Mouse (Mus musculus) Muller cell, postnatal 12 days (primary cell): ENCODE results near the gene H2afy2.

Experiments used
- DNase-seq: peaks from one replicate; pipeline ENCODE4 v3.0.0-alpha.2; 2015; ENCODE audit errors: inconsistent ontology term

The H2afy2 gene

DNA sequence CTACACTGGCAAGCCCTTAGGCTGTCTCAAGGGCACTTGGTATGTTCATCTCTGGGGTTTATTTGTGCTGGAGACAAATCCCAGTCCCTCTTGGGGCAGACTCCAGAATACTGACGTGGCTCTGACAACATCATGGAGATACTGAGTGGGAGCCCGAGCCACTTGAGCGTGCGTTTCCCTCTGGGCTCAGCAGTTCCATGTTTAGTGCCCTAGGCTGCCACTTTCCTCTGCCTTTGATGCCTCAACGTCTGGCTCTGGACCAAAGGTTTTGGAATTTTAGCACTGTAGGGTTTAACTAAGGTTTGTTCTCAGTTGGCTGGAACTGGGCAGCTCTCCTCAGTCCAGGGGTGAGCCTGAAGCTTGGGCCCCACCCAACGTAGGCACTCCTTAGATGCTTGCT, 60.7 kb downstream of the H2afy2 start:
- peak; percentile 19 for DNase-seq

DNA sequence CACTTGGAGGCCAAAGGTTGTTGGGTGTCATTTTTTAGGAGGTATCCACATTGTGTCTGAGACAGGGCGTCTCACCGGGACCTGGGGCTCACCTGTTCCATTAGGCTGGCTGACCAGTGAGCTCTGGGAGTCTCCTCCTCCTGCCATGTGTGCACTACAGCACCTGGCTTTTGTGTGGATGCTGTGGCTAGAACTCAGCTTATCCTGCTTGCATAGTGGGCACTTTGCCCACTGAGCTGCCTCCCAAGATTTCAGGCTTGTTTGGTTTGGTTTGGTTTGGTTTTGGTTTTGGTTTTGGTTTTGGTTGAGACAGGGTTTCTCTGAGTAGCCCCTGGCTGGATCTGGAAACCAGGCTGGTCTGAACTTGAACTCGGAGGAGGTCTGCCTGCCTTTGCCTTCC, 61.7 kb downstream of the H2afy2 start:
- DNase-seq = no peak

DNA sequence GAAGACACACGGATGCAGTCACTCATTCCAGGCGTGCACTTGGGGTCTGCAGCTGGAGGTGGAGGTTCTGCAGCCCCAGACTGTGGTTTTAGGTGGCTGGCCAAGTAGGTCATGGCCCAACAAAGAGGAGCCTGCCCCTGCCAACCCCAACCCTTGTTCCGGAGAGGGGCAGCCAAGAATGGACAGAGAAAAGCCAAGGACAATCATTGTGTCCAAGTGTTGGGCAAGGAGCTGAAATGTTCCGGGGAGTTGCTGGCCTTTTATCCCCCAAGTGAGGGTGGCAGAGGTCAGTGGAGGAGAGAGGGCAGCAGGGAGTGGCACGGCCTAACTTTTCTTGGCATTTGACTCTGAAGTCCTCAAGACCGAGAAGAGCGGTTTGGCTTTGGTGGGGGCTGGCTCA, 63.6 kb downstream of the H2afy2 start:
- peak; percentile 44 for DNase-seq

DNA sequence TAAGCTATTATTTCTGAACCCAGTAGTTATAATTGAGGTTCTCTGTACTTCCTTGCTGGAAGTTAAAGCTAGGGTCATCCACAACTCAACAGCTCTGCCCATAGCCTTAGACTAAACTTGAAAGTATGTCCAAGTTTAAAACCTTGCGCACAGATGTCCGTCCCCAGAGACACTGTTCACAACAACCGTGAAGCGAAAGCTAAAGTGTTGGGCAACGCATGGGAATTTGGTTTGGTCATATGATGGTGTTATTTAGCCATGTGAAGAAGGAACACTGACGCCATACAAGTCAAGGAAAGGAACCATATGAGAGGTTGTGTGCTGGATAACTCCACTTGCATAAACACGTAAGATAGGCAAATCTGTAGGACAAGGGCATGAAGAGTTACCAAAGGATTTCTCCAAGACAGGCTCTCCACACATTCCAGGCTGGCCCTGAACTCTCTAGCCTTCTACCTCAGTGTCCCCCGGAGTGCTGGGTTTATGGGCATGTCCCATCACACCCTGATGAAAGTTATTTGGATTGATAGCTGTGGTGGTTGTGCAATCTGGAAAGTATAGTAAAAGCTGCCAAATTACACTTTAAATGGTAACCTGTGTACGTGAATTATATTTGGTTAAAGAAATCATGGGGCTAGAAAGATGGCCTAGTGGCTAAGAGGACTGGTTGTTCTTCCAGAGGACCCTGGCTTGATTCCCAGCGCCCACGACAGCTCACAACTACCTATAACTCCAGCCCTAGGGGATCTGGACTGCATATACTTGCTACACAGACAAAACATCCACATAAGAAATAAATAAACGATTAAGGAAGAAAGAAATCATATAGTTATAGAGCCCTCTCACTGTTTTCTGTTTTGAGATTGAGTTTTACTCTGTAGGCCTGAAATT, 66.3 kb downstream of the H2afy2 start:
- DNase-seq = no peak

DNA sequence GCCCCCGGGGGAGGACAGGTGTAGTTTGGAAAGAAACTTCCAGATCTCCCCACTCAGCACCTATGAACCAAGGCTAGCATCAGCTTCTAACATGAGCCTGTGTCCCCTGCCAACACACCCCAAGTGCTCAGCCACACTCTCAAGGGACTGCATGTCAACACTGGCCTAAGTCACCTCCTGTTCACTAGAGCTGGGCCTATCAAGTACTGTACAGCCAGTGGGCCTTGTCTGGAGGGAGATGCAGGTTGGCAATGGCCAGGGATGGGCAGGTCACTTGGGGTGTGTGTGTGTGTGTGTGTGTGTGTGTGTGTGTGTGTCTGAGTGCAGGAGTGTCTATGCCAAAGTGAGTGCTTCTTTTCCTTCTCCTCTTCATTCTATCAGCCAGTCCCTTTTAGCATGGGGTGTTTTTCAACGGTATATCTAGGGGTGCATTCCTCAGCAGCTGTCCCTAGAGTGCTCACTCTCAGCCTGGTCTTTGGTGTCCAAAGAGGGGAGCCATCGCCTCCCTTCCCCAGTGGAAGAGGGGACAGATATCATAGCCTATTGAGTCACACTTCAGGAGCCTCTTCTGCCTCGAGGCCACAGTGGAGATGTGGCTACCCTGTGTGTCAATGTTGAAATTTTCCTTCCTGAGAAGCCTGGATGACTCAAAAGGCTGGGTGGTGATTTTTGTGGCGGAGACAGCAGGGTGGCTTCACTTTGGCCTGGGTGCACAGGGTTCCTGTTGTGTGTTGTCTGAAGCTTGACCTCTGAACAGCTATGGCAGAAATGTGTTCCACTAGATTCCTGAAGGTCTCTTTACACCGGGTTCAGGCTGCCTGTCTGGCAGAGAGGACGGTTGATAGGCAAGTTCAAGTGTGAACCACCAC, 67.7 kb downstream of the H2afy2 start:
- DNase-seq = peak; percentile 42

DNA sequence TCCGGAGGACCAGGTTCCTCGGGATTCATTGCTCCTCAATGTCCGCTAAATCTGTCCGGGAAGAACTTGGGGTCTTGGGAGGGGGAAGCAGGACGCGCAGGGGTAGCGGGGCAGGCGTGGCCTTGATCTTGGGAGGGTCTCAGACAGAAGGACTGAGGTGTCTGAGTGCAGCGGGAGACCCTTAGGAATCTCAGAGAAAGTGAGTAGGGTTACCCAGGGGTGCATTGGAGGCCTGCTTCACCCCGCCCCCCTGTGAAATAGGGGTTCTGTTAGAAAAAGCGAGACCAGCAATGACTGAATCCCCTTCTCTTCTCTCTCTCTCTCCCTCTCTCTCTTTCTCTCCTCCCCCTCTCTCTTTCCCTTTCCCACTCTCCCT, 68.5 kb downstream of the H2afy2 start:
- no peak for DNase-seq

DNA sequence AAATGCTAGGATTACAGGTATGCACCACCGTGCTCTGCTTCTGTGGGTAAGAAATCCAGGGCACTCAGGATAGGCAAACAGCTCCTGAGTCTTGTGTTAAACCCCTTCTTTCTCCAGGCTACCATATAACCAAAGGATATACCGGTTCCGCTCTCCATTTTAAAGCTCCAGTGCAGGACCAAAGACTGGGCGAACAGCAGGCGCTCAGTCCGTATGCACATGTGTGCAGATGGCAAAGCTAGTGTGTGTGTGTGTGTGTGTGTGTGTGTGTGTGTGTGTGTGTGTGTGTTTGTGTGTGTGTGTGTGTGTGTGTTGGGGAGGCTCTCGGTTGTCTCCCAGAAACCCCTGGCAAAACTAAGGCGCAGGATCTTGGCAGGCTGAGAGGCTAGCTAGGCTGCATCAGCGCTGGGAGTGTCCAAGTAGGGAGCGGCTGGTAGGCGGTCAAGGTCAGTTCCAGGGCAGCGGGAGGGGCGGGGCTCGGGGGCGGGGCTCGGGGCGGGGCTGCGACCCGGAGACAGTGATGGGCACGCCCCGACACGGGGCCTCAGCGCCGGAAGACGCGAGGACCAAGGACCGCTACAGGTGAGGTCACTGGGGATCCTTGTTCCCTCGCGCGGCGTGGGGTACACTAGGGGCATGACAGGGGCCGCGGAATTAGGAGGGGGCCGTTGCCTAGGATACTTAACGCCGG, 69.0 kb downstream of the H2afy2 start, which contains the start of gene Aifm2:
Gene Aifm2, plus strand, starts transcription at position 493 of the 691 bp plus-strand sequence.
- peak; percentile 83 for DNase-seq

GRCm38 (mm10) chr10:61714146-61714545, 69.8 kb downstream of the H2afy2 start:
- DNase-seq = no peak

GRCm38 (mm10) chr10:61713601-61714000, 70.3 kb downstream of the H2afy2 start:
- DNase-seq = no peak

DNA sequence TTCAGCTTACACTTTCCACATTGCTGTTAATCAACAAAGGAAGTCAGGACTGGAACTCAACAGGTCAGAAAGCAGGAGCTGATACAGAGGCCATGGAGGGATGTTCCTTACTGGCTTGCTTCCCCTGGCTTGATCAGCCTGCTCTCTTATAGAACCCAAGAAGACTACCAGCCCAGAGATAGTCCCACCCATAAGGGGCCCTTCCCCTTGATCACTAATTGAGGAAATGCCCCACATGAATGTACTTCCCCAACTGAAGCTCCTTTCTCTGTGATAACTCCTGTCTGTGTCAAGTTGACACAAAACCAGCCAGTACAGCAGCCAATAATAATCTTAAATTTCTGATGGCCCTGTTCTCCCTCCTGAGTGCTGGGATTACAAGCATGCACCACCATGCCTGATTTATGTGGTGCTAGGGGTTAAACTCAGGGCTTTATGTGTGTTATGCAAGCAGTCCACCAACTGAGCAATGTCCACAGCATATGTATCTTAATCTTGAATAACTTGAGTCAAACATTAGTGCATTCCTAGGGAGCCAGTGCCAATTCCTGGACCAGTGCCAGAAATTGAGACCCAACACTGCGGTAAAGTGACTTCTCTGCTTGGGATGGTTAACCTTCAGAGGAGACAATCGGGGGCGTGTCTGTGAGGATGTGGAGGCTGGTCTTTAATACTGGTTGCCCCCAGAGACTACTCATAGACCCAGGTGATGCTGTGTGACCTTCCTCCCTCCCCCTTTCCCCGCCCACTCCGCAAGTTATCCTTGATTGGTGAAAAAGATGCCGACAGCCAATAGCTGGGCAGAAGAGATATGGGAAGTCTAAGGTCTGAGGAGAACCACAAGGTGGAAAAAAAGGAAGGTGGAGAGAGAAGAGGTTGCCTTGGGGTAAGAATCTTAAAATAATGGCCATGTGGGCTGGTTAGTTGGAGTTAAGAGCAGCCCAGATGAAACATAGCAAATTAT, 77.3 kb downstream of the H2afy2 start:
- no peak for DNase-seq

DNA sequence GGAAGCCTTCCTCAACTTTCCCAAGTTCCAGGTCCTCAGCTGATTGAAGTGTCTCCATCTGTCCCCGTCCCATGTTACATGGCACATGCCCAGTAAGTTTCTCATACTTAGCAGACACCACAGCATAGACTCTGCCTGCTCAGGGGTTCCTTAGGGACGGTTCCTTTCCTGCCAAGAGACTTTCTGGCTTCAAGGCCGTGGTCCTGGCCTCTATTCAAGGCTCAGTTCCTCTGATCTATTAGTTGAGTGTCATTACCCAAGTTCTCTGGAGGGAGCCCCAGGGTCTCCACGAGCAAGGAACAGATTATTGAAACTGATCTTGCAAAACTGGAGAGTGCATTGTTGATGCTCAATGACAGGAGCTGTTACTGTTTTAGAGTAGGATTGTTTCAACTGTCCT, 79.3 kb downstream of the H2afy2 start:
- no peak for DNase-seq

GRCm38 (mm10) chr10:61697028-61697427, 86.9 kb downstream of the H2afy2 start:
- DNase-seq = no peak

DNA sequence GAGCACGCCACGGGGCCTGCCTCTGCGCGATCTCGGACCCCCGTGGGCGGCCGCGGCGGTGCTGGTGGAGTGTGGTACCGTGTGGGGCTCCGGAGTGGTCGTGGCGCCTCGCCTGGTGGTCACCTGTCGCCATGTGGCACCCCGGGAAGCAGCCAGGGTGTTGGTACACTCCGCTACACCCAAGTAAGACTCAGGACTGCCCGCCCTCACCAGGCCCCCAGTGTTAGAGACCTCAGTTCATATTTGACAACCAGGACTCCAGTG, 87.5 kb downstream of the H2afy2 start:
- no peak for DNase-seq

- peak; percentile 41 for DNase-seq
Measured at GRCm38 (mm10) chr10:61695703-61696559, 88.0 kb downstream of the H2afy2 start.

DNA sequence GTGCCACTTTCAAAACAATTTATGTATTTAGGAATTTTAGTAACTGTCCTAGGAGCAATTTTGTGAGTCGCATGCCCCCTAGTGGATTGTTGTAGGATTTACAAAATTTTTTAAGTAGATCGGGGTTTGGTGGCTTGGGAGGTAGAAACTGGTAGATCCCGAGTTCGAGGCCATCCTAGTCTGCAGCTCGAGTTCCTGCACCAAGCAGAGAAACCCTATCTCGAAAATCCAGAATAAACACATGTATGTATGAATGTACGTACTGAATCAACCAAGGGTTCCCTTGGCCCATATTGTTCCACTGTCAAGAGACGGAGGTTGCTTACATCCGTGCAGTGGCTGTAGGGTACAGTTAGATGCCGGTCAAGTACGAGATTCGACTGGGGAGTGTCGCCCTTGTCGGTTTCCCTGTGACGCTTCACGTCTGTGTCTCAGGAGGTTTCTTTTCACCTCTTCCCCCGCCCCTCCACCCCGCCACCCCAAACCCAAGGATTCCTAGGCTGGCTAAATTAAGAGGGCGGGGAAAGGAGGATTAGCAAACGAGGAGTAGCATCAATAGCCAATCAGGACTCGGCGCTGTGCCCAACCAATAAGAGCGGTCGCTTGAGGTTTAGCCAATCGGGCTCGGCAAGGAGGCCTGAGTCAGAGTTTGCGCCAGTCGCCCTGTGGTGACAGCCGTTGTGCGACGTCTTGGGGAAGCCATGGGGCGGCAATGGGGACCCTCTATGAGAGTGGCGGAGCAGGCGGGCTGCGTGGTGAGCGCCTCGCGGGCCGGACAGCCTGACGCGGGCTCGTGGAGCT, 88.9 kb downstream of the H2afy2 start, which contains the start of gene Tysnd1:
Gene Tysnd1, plus strand, starts transcription at position 645 of the 801 bp plus-strand sequence.
- DNase-seq = peak; percentile 97

- DNase-seq = no peak
Measured at GRCm38 (mm10) chr10:61693563-61693962, 90.4 kb downstream of the H2afy2 start.

- no peak for DNase-seq
Measured at GRCm38 (mm10) chr10:61689405-61689804, 94.5 kb downstream of the H2afy2 start.
